Mouse (Mus musculus) embryo, embryonic 10.5 days (tissue): Measurements from ENCODE around the gene Rrp1b.
"Not testable (repeated sequence)": the region's sequence is repeated elsewhere in the genome, so short reads cannot be mapped to it uniquely, and the experiment has no call there.

Source experiments
- DNase-seq: peaks from one replicate; pipeline ENCODE4 v3.0.0-alpha.2; 2015; ENCODE audit warnings: low spot score

Rrp1b gene

GRCm38 (mm10) chr17:32031684-32032083, 4.2 kb upstream of the Rrp1b start:
- DNase-seq = no peak

GRCm38 (mm10) chr17:32034322-32034721, 1.6 kb upstream of the Rrp1b start:
- no peak for DNase-seq

- DNase-seq = peak; percentile 49
Measured at GRCm38 (mm10) chr17:32036509-32037438, 874 bp downstream of the Rrp1b start.

- no peak for DNase-seq
Measured at GRCm38 (mm10) chr17:32040263-32040662, 4.4 kb downstream of the Rrp1b start.

GRCm38 (mm10) chr17:32046541-32046940, 10.6 kb downstream of the Rrp1b start:
- no peak for DNase-seq

GRCm38 (mm10) chr17:32048351-32048750, 12.5 kb downstream of the Rrp1b start:
- DNase-seq = no peak

- DNase-seq = no peak
Measured at GRCm38 (mm10) chr17:32049914-32050313, 14.0 kb downstream of the Rrp1b start.

GRCm38 (mm10) chr17:32050609-32051008, 14.7 kb downstream of the Rrp1b start:
- no peak for DNase-seq

- DNase-seq = no peak
Measured at GRCm38 (mm10) chr17:32052237-32053080, 16.6 kb downstream of the Rrp1b start.

- no peak for DNase-seq
Measured at GRCm38 (mm10) chr17:32053677-32054076, 17.8 kb downstream of the Rrp1b start.

GRCm38 (mm10) chr17:32057843-32058242, 21.9 kb downstream of the Rrp1b start:
- DNase-seq = no peak

- no peak for DNase-seq
Measured at GRCm38 (mm10) chr17:32059084-32059483, 23.2 kb downstream of the Rrp1b start.

- DNase-seq = no peak
Measured at GRCm38 (mm10) chr17:32061219-32061618, 25.3 kb downstream of the Rrp1b start.

GRCm38 (mm10) chr17:32063654-32064053, 27.8 kb downstream of the Rrp1b start:
- no peak for DNase-seq

GRCm38 (mm10) chr17:32064762-32065161, 28.9 kb downstream of the Rrp1b start:
- DNase-seq = not testable (repeated sequence)

GRCm38 (mm10) chr17:32067541-32067940, 31.6 kb downstream of the Rrp1b start:
- DNase-seq = no peak

GRCm38 (mm10) chr17:32068381-32068780, 32.5 kb downstream of the Rrp1b start:
- no peak for DNase-seq

- DNase-seq = no peak
Measured at GRCm38 (mm10) chr17:32068810-32069209, 32.9 kb downstream of the Rrp1b start.

GRCm38 (mm10) chr17:32073359-32073758, 37.5 kb downstream of the Rrp1b start:
- DNase-seq = peak; percentile 83

- DNase-seq = no peak
Measured at GRCm38 (mm10) chr17:32074658-32075057, 38.8 kb downstream of the Rrp1b start.

GRCm38 (mm10) chr17:32075164-32075563, 39.3 kb downstream of the Rrp1b start:
- peak; percentile 76 for DNase-seq

- DNase-seq = no peak
Measured at GRCm38 (mm10) chr17:32083351-32083750, 47.5 kb downstream of the Rrp1b start.

GRCm38 (mm10) chr17:32087069-32087468, 51.2 kb downstream of the Rrp1b start:
- DNase-seq = no peak
